Mouse (Mus musculus): Measurements from ENCODE around the gene Hist1h2bk.

The Hist1h2bk gene

GRCm38 (mm10) chr13:22014411-22014845 is 21.2 kb upstream of the Hist1h2bk start:
- DNase-seq (ENCODE audit: low spot score), result no peak

GRCm38 (mm10) chr13:22015479-22016450 is 19.9 kb upstream of the Hist1h2bk start:
- no peak for DNase-seq (ENCODE audit: low spot score)

- DNase-seq (ENCODE audit: low spot score), result no peak
Measured at GRCm38 (mm10) chr13:22019934-22020835, 15.5 kb upstream of the Hist1h2bk start.

- peak; percentile 57 for DNase-seq (ENCODE audit: low spot score)
Measured at GRCm38 (mm10) chr13:22020901-22021339, 14.8 kb upstream of the Hist1h2bk start.

GRCm38 (mm10) chr13:22021581-22021980 is 14.1 kb upstream of the Hist1h2bk start:
- no peak for DNase-seq (ENCODE audit: low spot score)

- peak; percentile 62 for DNase-seq (ENCODE audit: low spot score)
Measured at GRCm38 (mm10) chr13:22022241-22022640, 13.4 kb upstream of the Hist1h2bk start.

- DNase-seq (ENCODE audit: low spot score), result peak; percentile 87
Measured at GRCm38 (mm10) chr13:22026058-22027031, 9.3 kb upstream of the Hist1h2bk start.

- DNase-seq (ENCODE audit: low spot score), result peak; percentile 97
Measured at GRCm38 (mm10) chr13:22028673-22029460, 6.8 kb upstream of the Hist1h2bk start.

- no peak for DNase-seq (ENCODE audit: low spot score)
Measured at GRCm38 (mm10) chr13:22029928-22030327, 5.7 kb upstream of the Hist1h2bk start.

- no peak for DNase-seq (ENCODE audit: low spot score)
Measured at GRCm38 (mm10) chr13:22030493-22030892, 5.2 kb upstream of the Hist1h2bk start.

GRCm38 (mm10) chr13:22033741-22034442 is 1.8 kb upstream of the Hist1h2bk start:
- DNase-seq (ENCODE audit: low spot score), result no peak

- no peak for DNase-seq (ENCODE audit: low spot score)
Measured at GRCm38 (mm10) chr13:22034443-22035266, 1.0 kb upstream of the Hist1h2bk start.

- no peak for DNase-seq (ENCODE audit: low spot score)
Measured at GRCm38 (mm10) chr13:22036149-22036956, 683 bp downstream of the Hist1h2bk start.

- no peak for DNase-seq (ENCODE audit: low spot score)
Measured at GRCm38 (mm10) chr13:22036986-22037385, 1.3 kb downstream of the Hist1h2bk start.

- DNase-seq (ENCODE audit: low spot score), result no peak
Measured at GRCm38 (mm10) chr13:22037415-22037814, 1.7 kb downstream of the Hist1h2bk start.

GRCm38 (mm10) chr13:22039364-22039763 is 3.7 kb downstream of the Hist1h2bk start:
- DNase-seq (ENCODE audit: low spot score), result no peak

GRCm38 (mm10) chr13:22039951-22040463 is 4.3 kb downstream of the Hist1h2bk start:
- no peak for DNase-seq (ENCODE audit: low spot score)

Measured in ovary, postnatal 14 days (tissue).